Mouse (Mus musculus) liver, embryonic 14.5 days (tissue): ENCODE data around the gene Slc25a38. TPM values are rescaled to one million over a fixed set of nuclear protein-coding genes. Genes with fewer than 3 reads are reported as not detected.

Source experiments
- ATAC-seq: fragments of 200-750 bp; cut with Nextera tagmentation; 2 replicates; pipeline ENCODE4 v1.8.0; 2017; ENCODE audit warnings: moderate number of reproducible peaks, mild to moderate bottlenecking, moderate library complexity; ENCODE audit not compliant: insufficient read depth
- DNase-seq, 3 experiments: peaks; one replicate each; pipeline ENCODE4 v3.0.0-alpha.2; 2012 to 2013; ENCODE audit warnings: low read depth in 3 of 3, low spot score in 3 of 3
- H3K27ac ChIP-seq: fragments of 300-500 bp; sonication (generic); 2 replicates; pipeline ENCODE4 v1.5.1; 2014; ENCODE audit warnings: moderate library complexity, mild to moderate bottlenecking, control low read depth, inconsistent platforms
- H3K27me3 ChIP-seq: fragments of 300-500 bp; sonication (generic); 2 replicates; pipeline ENCODE4 v1.6.1; 2014; ENCODE audit warnings: mild to moderate bottlenecking, low read length, moderate library complexity; ENCODE audit not compliant: control insufficient read depth, insufficient read depth
- H3K36me3 ChIP-seq: fragments of 300-500 bp; sonication (generic); replicated peaks from 2 replicates; pipeline ENCODE4 v1.6.1; 2014; ENCODE audit warnings: low read depth; ENCODE audit not compliant: control insufficient read depth, insufficient read depth
- H3K4me1 ChIP-seq, 2 experiments: fragments of 200-500 bp in 1 of 2; fragments of 300-500 bp in 1 of 2; sonication (generic) in 1 of 2; replicated peaks; 2 replicates each; pipeline ENCODE4 v1.6.1; 2012 to 2014; ENCODE audit warnings: antibody characterized with exemption in 1 of 2, inconsistent platforms in 1 of 2, low read length in 1 of 2; ENCODE audit not compliant: control insufficient read depth in 2 of 2, insufficient read depth in 2 of 2
- H3K4me2 ChIP-seq: fragments of 300-500 bp; sonication (generic); 2 replicates; pipeline ENCODE4 v1.6.1; 2014; ENCODE audit warnings: low read depth, mild to moderate bottlenecking, control low read depth, moderate library complexity
- H3K4me3 ChIP-seq, 2 experiments: fragments of 200-500 bp in 1 of 2; fragments of 300-500 bp in 1 of 2; sonication (generic) in 1 of 2; 2 replicates each; pipeline ENCODE4 v1.5.1; 2012 to 2014; ENCODE audit warnings: low read depth in 2 of 2, low read length in 2 of 2, mild to moderate bottlenecking in 2 of 2, control low read depth in 1 of 2, inconsistent platforms in 1 of 2, moderate library complexity in 1 of 2; ENCODE audit not compliant: insufficient read depth in 1 of 2
- H3K9ac ChIP-seq: fragments of 300-500 bp; sonication (generic); replicated peaks from 2 replicates; pipeline ENCODE4 v1.6.1; 2014; ENCODE audit warnings: mild to moderate bottlenecking, control low read depth, moderate library complexity
- H3K9me3 ChIP-seq: fragments of 300-500 bp; sonication (generic); 2 replicates; pipeline ENCODE4 v1.6.1; 2016; ENCODE audit warnings: low read length, mixed read lengths; ENCODE audit not compliant: control insufficient read depth
- CTCF ChIP-seq: IDR thresholded peaks from 2 replicates; pipeline ENCODE4 v1.5.1; 2016; ENCODE audit warnings: antibody characterized with exemption, low read depth, control low read depth
- EP300 ChIP-seq: IDR thresholded peaks from 2 replicates; pipeline ENCODE4 v1.6.1; 2016; ENCODE audit warnings: antibody characterized with exemption, low read depth
- WGBS: fragments of 180-500 bp; shearing (Covaris S2); extraction: QIAGEN DNeasy Blood & Tissue Kit; methylation state at CpG from one replicate; pipeline ENCODE4 v1.1.7; 2014; ENCODE audit not compliant: insufficient replicate concordance; 5-methylcytosine and 5-hydroxymethylcytosine counted together
- polyA plus RNA-seq, 2 experiments: library from polyadenylated mRNA; depleted of rRNA in 1 of 2; stranded (reverse) in 1 of 2; unstranded in 1 of 2; fragments of >200 nt; fragmentation: Nextera tagmentation in 1 of 2; extraction: Ambion mirVana in 1 of 2; gene quantifications; 2 replicates each; pipeline versions ENCODE4 v1.2.1 to v1.2.3; 2012 to 2014

The Slc25a38 gene
- polyA plus RNA-seq (2012; rRNA removed) (94.3 and 106 TPM in 2 replicates), polyA plus RNA-seq (2014; fragmentation: Nextera tagmentation; extraction: Ambion mirVana) (118 and 136 TPM in 2 replicates)

DNA sequence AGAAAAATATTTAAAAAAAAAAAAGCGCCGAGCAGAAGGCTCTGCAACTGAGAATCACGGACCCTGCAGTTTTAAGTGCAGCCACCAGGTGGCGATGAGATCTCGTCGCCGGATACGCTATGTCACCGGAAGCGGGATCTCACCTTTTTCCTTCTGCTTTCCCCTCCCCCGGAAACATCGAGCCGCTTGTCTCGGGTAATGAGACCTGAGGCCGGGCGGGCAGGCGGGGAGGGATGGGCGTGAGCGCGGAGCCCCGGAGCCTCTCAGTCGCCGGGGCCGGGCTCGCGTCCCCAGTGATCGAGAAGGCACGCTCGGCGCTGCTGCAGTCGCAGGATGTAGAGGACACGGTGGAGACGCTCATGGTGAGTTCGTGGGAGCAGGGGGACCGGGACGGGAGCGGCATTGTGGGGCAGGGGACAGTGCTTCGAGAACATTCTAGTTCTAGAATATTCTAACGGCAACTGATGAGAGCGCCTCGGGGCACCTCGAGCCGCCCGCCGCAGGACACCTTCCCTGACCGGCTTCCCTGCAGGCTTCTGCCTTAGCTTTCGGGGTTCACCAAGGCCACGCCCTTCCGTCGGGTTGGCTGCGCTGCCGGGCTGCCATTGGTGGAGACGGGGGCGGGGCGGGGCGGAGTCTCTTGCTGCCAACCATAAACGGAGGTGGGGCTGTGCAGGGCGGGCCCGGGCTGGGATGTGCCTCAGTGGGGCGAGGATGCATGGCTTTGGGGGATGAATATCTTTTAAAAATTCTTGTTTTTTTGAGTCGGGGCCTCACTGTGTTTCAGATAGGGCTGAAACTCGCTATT, at the start of gene Slc25a38:
Gene Slc25a38 (plus strand): TSS at position 164 of the 808 bp plus-strand sequence.
- H3K36me3 ChIP-seq: no peaks in the 10 kb centered on the region
- H3K4me3 ChIP-seq: peak within 1 kb of the TSS; percentile 73 to 86
- peak within 1 kb of the TSS; percentile 85 for H3K9ac ChIP-seq
- DNase-seq: peak; percentile 92 to 94 (median 93)
- under 1% methylated on average over 62 of the region's 62 CpGs for WGBS
- H3K9me3 ChIP-seq: no peaks in the 10 kb centered on the region
- peaks cover 34 to 44% of the 10 kb centered on the region in 2 experiments for H3K4me1 ChIP-seq
- peak within 1 kb of the TSS; percentile 99 for H3K4me2 ChIP-seq
- peak within 1 kb of the TSS; percentile 95 for H3K27ac ChIP-seq
- peak; percentile 81 for ATAC-seq
- H3K27me3 ChIP-seq: no peaks in the 10 kb centered on the region
- TF ChIP-seq EP300: peak; percentile 18; the same call in 1 of the 2 replicates
- TF ChIP-seq CTCF: peak; percentile 92

DNA sequence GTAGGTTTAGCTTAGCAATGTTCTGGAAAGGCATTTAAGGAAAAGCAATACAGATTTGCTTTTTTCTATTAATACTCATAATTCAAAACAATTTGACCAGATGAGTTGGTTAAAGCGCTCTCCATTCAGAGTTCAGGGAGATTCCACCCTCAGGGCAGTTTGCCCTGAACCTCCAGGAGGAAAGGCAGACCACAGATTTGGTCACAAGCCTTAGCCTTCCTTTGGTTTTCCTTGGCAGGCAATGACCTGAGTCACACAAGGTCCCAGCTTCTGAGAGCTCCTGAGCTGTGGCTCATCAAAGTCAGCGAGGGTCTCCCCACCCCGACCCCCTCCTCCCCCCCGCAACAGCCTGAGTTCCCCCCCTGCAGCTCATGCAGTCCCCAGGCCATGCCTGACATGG, 45.9 kb upstream of the Slc25a38 start:
- H3K9me3 ChIP-seq: no peaks in the 10 kb centered on the region
- no peak overlapping the region for H3K27ac ChIP-seq
- no peaks in the 10 kb centered on the region for H3K4me1 ChIP-seq
- DNase-seq (no peak), ATAC-seq (no peak)
- 56% methylated on average over 4 of the region's 4 CpGs for WGBS
- no peak overlapping the region for H3K9ac ChIP-seq
- no peaks in the 10 kb centered on the region for H3K27me3 ChIP-seq
- H3K36me3 ChIP-seq: no peaks in the 10 kb centered on the region
- H3K4me2 ChIP-seq: no peak overlapping the region
- H3K4me3 ChIP-seq: no peak overlapping the region
- TF ChIP-seq EP300 (no peak), CTCF (no peak)

DNA sequence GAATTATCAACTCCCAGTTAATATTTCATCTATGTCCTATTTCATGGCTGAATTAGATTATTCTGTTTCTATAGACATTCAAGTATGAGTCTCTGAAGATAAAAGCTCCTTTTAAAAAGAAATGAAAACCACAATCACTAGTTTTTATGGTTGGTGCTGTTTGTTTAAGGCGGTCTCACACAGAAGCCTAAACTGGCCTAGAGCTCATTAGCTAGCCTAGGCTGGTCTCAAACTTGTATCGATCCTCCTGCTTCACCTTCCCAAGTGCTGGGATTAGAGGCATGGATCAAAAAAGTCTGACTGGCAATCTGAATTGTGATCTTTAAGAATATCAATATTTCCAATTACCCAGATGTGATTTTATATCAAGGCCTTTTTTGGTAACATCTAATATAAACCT, 42.6 kb upstream of the Slc25a38 start:
- no peak for TF ChIP-seq EP300
- TF ChIP-seq CTCF: no peak
- H3K9ac ChIP-seq: no peak overlapping the region
- no peaks in the 10 kb centered on the region for H3K27me3 ChIP-seq
- no peak overlapping the region for H3K4me2 ChIP-seq
- ATAC-seq: no peak
- DNase-seq: no peak
- no peak overlapping the region for H3K27ac ChIP-seq
- no peak overlapping the region for H3K4me3 ChIP-seq
- no peaks in the 10 kb centered on the region; a peak in 1 of 4 replicates for H3K4me1 ChIP-seq
- H3K9me3 ChIP-seq: no peaks in the 10 kb centered on the region
- WGBS: 57% methylated on average over 2 of the region's 2 CpGs
- no peaks in the 10 kb centered on the region for H3K36me3 ChIP-seq

DNA sequence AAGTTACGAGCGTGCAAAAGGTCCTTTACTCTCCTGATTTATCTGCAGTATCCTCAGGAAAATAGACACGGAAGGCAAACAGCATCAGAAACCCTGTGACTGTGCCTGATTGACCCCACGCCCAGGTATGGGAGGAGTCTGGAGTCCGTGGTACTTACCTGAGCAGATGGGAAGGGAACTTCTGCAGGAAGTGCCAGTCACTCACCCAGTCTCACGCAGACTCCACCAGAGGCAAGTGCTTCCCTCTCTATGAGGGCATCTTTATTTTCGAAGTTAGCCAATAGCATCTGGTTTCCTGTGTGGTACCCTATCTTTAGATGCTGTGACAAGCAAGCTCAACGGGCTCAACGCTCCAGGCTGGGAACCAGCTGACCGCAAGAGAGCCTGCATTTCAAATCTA, 42.1 kb upstream of the Slc25a38 start:
- ATAC-seq (no peak), DNase-seq (no peak)
- 16% methylated on average over 10 of the region's 10 CpGs for WGBS
- no peaks in the 10 kb centered on the region; a peak in 1 of 4 replicates for H3K4me1 ChIP-seq
- H3K9me3 ChIP-seq: no peaks in the 10 kb centered on the region
- H3K27me3 ChIP-seq: no peaks in the 10 kb centered on the region
- no peak overlapping the region for H3K4me3 ChIP-seq
- H3K27ac ChIP-seq: no peak overlapping the region
- no peak overlapping the region for H3K4me2 ChIP-seq
- H3K36me3 ChIP-seq: no peaks in the 10 kb centered on the region
- TF ChIP-seq CTCF: no peak
- no peak for TF ChIP-seq EP300
- H3K9ac ChIP-seq: no peak overlapping the region

DNA sequence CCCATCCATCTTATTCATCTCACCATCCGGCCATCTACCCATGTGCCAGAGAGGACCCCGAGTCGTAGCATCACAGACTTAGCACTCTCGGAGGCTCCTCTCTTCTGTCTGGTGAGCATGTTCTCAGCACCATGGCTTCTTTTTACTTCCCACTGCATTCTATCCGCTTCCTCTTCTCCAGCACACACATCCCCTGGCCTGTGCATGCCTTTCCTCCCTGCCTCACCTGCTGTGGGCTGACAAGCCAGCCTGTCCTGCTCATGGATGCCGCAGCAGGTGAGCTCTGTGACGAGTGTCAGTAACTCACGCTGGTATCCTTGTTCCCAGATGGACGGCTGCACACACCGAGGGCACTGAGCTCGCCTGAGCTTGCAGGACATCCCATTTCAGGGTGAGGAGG, 40.4 kb upstream of the Slc25a38 start, which contains the start of gene Cx3cr1:
Gene Cx3cr1 (minus strand): TSS at position 101 of the 400 bp plus-strand sequence.
- H3K4me2 ChIP-seq: no peak within 1 kb of the TSS
- H3K27ac ChIP-seq: no peak within 1 kb of the TSS
- no peaks in the 10 kb centered on the region; a peak in 1 of 4 replicates for H3K4me1 ChIP-seq
- WGBS: 69% methylated on average over 11 of the region's 11 CpGs
- H3K4me3 ChIP-seq: no peak within 1 kb of the TSS
- DNase-seq (no peak), ATAC-seq (no peak)
- no peak within 1 kb of the TSS for H3K9ac ChIP-seq
- no peaks in the 10 kb centered on the region for H3K36me3 ChIP-seq
- TF ChIP-seq CTCF: no peak
- no peak for TF ChIP-seq EP300
- no peaks in the 10 kb centered on the region for H3K27me3 ChIP-seq
- no peaks in the 10 kb centered on the region for H3K9me3 ChIP-seq
